Mouse (Mus musculus) erythroblast, embryonic 14.5 days (primary cell): ENCODE data around the gene Sarm1.

Experiments
- GATA1 ChIP-seq: IDR thresholded peaks from 2 replicates; pipeline ENCODE4 v1.6.1; 2012; ENCODE audit warnings: low read length, inconsistent platforms, mixed read lengths
- TAL1 ChIP-seq: IDR thresholded peaks from 3 replicates; pipeline ENCODE4 v1.6.1; 2012; ENCODE audit warnings: low read length, inconsistent platforms, mixed read lengths

- TF ChIP-seq GATA1 (no peak), TAL1 (no peak)
These were observed 11.6 kb upstream of the Sarm1 start for GRCm38 (mm10) chr11:78509148-78509547.
